Mouse (Mus musculus): Measurements from ENCODE around the gene Tmem120b.

Gene Tmem120b

DNA sequence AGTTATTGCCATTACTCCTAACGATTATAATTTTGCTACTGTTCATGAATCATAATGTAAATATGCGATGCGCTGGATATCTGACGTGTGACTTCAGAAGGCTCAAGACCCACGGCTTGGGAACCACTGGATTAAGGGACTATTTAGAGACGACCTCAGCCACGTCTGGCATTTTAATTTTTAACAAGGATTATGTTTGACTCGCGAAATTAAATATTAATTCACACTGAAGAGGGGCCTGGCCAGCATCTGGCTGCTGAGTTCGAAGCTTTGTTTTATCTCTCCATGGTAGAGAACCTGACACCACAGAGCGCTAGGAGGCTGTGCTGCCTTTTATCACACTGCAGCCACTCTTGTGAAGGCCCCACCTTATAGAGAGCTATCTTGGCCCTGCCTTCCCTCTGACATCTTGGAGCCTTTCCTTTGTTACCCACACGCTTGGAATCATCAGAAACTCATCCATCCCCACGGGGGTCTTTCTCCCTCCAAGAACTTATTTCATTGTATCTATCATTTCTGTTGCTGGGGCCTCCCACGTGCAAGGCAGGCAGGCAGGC, 24.9 kb downstream of the Tmem120b start:
- DNase-seq, result no peak

- DNase-seq, result no peak
Measured at GRCm38 (mm10) chr5:123094238-123094991, 26.2 kb downstream of the Tmem120b start.

- no peak for DNase-seq
Measured at GRCm38 (mm10) chr5:123096299-123096698, 28.1 kb downstream of the Tmem120b start.

- DNase-seq, result no peak
Measured at GRCm38 (mm10) chr5:123098487-123098886, 30.3 kb downstream of the Tmem120b start.

DNA sequence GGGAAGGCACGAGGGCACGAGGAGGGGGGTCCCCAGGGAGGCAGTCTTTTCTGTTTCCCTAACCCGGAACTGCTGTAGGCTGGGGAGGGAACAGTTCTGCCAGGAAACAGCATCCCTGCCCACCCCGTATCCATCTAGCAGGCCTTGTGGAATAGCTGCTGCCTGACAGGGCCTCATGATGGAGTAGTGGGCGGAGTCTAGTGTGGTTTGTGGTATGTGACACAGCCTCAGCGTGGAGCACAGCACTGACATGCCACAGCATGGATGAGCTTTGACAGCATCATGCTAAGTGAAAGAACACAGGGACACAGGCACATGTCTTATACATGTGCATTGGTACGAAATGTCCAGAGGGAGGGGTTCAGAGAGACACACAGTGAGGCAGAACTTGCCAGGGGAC, 34.2 kb downstream of the Tmem120b start:
- DNase-seq, result no peak

DNA sequence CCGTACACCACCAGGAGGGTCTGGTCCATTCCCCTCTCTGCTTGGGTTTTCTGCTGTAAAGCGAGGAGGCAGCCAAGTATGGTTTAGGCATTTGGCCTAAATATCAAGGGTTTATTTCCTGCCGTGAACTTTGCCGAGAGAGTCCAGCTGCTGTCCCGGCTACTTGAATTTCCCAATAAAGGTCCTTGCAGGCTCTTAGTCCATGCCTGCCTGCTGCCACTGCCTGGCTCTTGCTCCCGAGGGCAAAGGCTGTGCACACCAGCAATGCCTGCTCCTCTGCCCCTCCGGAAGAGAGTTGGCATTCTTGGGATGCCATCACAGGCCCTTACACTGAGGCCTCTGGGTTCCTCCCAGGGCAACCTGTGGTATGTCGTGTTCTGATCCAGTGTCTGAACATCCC, 35.3 kb downstream of the Tmem120b start:
- DNase-seq, result no peak

DNA sequence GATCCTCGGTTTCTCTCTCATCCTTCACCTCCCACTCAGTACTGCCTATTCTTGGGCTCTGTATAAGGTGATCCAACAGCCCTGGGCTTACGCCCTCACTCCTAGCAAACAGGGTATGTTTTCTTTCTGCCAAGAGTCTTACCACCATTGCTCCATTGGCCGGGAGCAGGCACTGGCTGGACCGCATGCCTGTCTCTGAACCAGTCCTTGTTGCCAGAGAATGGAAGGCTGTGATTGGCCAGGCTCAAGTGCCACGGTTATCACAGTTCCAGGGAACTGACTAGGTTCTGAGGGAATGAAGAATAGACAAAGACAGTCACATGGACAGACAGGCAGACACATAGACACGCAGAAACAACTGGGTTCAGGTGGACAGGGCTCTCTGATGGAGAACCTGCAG, 36.6 kb downstream of the Tmem120b start:
- DNase-seq, result no peak

DNA sequence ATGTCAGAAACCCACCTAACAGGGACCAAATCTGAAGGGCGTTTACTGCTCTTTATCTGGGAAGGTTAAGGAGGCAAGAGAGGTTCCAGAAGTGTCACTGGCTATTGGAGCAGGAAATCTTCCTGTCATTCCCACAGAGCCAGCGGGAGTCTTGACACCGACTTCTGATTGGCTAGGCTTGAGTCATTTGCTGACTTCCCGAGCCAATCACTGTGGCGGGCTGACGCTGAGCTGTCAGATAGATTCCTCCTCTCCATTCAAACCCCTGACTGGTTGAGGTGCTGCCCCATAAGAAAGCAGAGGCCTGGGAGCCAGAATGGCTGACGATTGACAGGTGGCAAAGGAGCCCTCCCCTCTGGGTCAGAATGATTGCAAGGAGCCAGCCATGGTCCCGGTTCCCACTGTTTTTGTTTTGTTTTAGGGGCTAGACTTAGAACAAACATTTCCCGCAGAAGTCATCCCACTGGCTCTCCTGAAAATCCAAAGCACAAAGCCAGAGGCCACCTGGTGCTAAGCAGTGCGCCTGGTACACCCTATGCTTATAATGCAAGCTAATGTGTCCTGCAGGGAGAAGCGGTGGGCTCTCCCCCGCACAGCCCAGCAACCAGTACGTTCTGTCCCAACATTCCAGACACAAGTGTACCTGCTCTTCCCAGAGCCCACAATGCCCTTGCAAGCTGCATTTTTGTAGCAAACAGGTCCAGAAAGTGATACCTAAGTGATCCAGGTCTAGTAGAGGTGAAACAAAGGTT, 41.4 kb downstream of the Tmem120b start:
- peak; percentile 62 for DNase-seq

DNA sequence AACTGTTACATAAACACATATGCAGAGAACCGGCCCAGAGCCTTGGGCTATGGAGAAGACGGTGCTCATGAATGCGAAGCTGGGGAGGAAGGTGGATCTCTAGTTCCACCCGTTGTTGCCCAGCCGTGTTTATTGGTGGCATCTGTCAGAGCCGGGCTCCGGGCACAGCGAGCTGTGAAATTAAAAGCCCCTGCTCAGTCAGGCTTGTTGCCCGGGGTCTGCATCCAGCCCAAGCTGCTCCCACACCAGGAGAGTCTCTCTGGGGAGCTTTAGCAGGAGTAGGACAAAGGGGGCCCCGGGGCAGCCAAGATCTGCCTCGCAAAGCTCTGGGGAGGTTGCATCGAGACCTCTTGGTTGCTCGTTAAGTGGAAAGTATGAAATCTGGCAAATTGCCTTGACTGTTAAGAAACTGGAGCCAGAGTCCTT, 42.1 kb downstream of the Tmem120b start:
- DNase-seq, result no peak

DNA sequence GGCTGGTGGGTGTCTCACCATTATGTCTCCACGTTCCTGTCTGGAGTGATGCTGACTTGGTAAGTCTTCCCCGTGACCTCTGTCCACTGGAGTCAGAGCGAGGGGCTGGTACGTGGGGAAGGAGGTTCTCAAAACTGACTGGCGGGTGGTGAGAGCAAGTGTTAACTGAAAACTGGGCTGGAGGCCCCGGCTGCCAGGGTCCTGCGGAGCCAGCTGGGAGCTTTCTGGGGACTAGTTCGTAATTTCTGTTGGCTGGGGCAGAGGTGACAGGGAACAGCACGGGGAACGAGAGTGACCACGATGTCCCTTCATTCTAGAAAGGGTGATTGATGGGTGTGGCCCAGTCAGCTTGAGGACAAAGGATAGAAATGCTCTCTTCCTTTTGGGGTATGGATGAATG, 45.9 kb downstream of the Tmem120b start:
- DNase-seq, result no peak

DNA sequence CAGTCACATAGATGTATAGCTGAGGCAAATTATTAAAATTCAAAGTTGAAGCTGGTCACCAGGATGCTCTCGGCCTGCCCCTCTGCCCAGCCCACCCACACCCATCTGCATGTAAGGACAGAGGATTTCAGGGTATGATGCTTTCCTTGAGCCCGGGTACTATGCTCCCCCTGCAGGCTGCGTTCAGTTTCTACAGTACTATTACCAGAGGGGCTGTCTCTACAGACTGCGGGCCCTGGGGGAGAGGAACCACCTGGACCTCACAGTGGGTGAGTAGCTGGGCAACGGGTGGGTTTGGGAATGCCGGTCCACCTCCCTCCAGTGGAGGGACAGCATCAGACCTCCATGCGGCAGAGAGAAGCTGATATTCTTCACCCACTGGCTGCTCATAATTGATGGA, 46.7 kb downstream of the Tmem120b start:
- DNase-seq, result no peak

GRCm38 (mm10) chr5:123116080-123116479, 47.9 kb downstream of the Tmem120b start:
- DNase-seq, result no peak

DNA sequence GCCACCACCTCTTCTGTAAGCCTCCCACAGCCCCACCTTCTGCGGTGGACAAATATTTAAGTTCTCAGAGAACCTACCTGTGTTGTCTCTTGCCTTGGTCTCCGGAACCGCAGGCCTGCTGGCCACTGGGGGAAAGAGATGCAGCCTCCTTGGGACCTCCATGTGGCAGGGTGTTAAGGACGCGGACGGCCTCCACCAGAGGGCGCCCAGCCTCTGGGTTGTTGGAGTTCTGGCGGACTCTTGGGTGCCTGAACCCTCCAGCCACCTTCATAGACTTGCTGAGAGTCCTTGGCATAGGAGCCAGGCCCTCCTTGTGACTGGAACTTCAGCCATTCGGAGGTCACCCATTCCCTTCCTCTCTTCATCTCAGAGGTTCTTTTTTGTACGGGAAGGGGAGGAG, 49.0 kb downstream of the Tmem120b start:
- peak; percentile 57 for DNase-seq

GRCm38 (mm10) chr5:123117773-123118172, 49.6 kb downstream of the Tmem120b start:
- DNase-seq, result no peak

DNA sequence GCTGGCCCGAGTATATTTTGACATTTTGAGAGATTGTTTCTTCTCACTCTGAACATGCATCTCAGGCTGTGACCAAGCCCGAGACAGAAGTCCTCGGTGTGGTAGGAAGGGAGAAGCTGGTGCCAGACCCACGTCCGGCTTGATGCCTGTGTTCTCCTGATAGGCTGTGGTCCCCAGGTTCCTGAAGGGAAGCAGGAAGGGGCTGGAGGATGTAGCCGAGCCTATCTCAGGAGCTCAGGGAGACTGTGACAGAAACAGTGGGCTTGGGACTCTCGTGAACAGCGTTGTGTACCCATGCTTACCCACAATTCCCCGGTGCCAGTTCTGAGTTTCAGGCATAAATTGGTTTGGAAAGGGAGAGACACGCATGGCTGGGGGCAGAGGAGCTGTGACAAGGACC, 50.6 kb downstream of the Tmem120b start:
- no peak for DNase-seq

GRCm38 (mm10) chr5:123120624-123121215, 52.5 kb downstream of the Tmem120b start:
- no peak for DNase-seq

GRCm38 (mm10) chr5:123122181-123122580, 54.0 kb downstream of the Tmem120b start:
- DNase-seq, result no peak

- no peak for DNase-seq
Measured at GRCm38 (mm10) chr5:123125105-123125504, 56.9 kb downstream of the Tmem120b start.

DNA sequence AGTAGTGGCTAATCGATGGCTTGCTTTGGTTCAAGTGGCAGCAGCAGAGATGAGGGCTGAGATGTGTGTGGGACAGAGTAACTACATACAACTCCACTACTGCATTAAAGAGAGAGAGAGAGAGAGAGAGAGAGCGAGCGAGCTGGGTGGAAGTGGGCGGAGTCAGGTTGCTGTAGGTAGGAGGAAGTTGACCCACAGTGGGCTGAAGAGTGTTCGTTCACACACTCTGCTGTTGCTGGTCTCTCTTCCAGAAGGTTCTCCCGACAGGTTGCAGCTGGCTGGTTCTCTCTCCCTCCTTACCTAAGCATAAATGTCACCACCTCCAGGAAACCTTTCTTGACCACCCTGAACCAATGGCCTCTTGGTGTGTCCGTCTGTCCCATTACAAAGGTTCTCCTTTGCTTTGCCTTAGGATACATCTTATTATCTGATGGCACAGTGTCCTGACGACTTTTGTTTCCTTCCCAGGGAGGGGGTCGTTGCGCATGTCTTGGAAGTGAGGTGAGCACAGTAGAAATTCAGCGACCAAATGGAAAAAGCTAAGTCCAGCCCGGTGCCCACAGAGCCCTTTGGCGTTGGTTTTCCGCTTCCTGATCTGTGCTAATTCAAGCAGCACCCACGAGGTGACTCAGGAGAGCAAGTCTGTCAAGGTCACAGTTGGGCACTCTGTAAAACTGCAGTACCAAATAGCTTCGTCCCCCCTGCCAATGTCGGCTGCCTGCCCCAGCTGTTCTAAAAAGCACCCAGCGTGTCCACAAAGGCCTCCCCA, 57.6 kb downstream of the Tmem120b start:
- no peak for DNase-seq

- DNase-seq, result no peak
Measured at GRCm38 (mm10) chr5:123127031-123127430, 58.8 kb downstream of the Tmem120b start.

GRCm38 (mm10) chr5:123128426-123129169, 60.4 kb downstream of the Tmem120b start:
- DNase-seq, result no peak

GRCm38 (mm10) chr5:123129170-123129757, 61.0 kb downstream of the Tmem120b start:
- no peak for DNase-seq

Data from layer of hippocampus, adult 9-11 months (tissue).